Mouse (Mus musculus) intestine, embryonic 14.5 days (tissue): ENCODE measurements around the gene Sgpp1. TPM values are rescaled to one million over a fixed set of nuclear protein-coding genes. Genes with fewer than 3 reads are reported as not detected.

Source experiments
- ATAC-seq: fragments of 200-750 bp; cut with Nextera tagmentation; replicated peaks from 2 replicates; pipeline ENCODE4 v1.8.0; 2017; ENCODE audit warnings: low read depth, moderate number of reproducible peaks, moderate TSS enrichment, moderate library complexity; ENCODE audit not compliant: low FRiP score, low TSS enrichment
- DNase-seq: peaks from one replicate; pipeline ENCODE4 v3.0.0-alpha.2; 2018; ENCODE audit warnings: low spot score
- H3K27ac ChIP-seq: fragments of 300-500 bp; sonication (generic); 2 replicates; pipeline ENCODE4 v1.5.1; 2014; ENCODE audit warnings: low read depth, mild to moderate bottlenecking, control low read depth
- H3K27me3 ChIP-seq: fragments of 300-500 bp; sonication (generic); replicated peaks from 2 replicates; pipeline ENCODE4 v1.6.1; 2014; ENCODE audit warnings: low read length, control low read depth; ENCODE audit not compliant: control insufficient read depth, insufficient read depth
- H3K36me3 ChIP-seq: fragments of 300-500 bp; sonication (generic); 2 replicates; pipeline ENCODE4 v1.6.1; 2014; ENCODE audit warnings: low read length, control low read depth; ENCODE audit not compliant: control insufficient read depth, insufficient read depth
- H3K4me1 ChIP-seq: fragments of 300-500 bp; sonication (generic); replicated peaks from 2 replicates; pipeline ENCODE4 v1.6.1; 2014; ENCODE audit warnings: low read length, control low read depth, mixed read lengths; ENCODE audit not compliant: control insufficient read depth, insufficient read depth
- H3K4me2 ChIP-seq: fragments of 300-500 bp; sonication (generic); 2 replicates; pipeline ENCODE4 v1.6.1; 2014; ENCODE audit warnings: low read length
- H3K4me3 ChIP-seq: fragments of 300-500 bp; sonication (generic); 2 replicates; pipeline ENCODE4 v1.5.1; 2014; ENCODE audit warnings: low read depth, low read length, control low read depth, mixed read lengths
- H3K9ac ChIP-seq: fragments of 300-500 bp; sonication (generic); 2 replicates; pipeline ENCODE4 v1.6.1; 2014; ENCODE audit warnings: mild to moderate bottlenecking, low read length
- H3K9me3 ChIP-seq: fragments of 300-500 bp; sonication (generic); 2 replicates; pipeline ENCODE4 v1.6.1; 2016; ENCODE audit warnings: low read length, control low read depth; ENCODE audit not compliant: control insufficient read depth
- WGBS: fragments of 180-500 bp; shearing (Covaris S2); extraction: QIAGEN DNeasy Blood & Tissue Kit; methylation state at CpG from one replicate; pipeline ENCODE4 v1.1.7; 2014; 5-methylcytosine and 5-hydroxymethylcytosine counted together
- polyA plus RNA-seq: library from polyadenylated mRNA; unstranded; fragments of >200 nt; fragmentation: Nextera tagmentation; extraction: Ambion mirVana; gene quantifications from 2 replicates; pipeline ENCODE4 v1.2.1, GENCODE M21; 2014

Gene Sgpp1
- polyA plus RNA-seq, 1 experiment from 2014 or later: 15.4 TPM

- H3K9me3 ChIP-seq: no peaks in the 10 kb centered on the region
- no peak overlapping the region for H3K27ac ChIP-seq
- no peak overlapping the region for H3K4me3 ChIP-seq
- 51% methylated on average over 2 of the region's 2 CpGs for WGBS
- ATAC-seq (no peak), DNase-seq (no peak)
- no peaks in the 10 kb centered on the region for H3K36me3 ChIP-seq
- H3K4me2 ChIP-seq: no peak overlapping the region
- H3K27me3 ChIP-seq: no peaks in the 10 kb centered on the region
- no peaks in the 10 kb centered on the region; the same call in 1 of the 2 replicates for H3K4me1 ChIP-seq
- H3K9ac ChIP-seq: no peak overlapping the region
Observed at GRCm38 (mm10) chr12:75739611-75740010, 4.1 kb upstream of the Sgpp1 start.

DNA sequence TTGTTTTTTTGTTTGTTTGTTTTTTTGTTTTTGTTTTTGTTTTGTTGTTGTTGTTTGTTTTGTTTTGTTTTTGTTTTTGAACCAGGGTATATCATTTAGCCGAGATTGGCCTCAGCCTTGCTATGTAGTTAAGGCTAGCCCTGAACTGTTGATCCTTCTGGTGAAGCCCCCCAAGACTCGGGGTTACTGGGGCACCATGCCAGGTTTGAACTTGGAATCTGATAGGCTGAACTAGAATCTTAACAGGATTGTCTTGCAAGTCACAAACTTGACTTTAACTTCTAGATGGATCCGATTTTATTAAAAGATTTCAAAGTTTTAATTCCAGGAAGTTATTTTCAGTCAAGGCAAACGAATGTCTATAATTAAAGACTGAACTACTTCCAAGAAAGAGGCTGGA, 767 bp upstream of the Sgpp1 start:
- Histone ChIP-seq H3K4me1 (peaks cover 3% of the 10 kb centered on the region; the same call in 1 of the 2 replicates), H3K4me2 (peak overlapping the region; percentile 97; the same call in 1 of the 2 replicates), H3K9ac (no peak overlapping the region), H3K36me3 (no peaks in the 10 kb centered on the region), H3K9me3 (no peaks in the 10 kb centered on the region), H3K27me3 (no peaks in the 10 kb centered on the region), H3K4me3 (no peak overlapping the region), H3K27ac (no peak overlapping the region)
- ATAC-seq (no peak), DNase-seq (no peak)
- 78% methylated on average over 4 of the region's 4 CpGs for WGBS

DNA sequence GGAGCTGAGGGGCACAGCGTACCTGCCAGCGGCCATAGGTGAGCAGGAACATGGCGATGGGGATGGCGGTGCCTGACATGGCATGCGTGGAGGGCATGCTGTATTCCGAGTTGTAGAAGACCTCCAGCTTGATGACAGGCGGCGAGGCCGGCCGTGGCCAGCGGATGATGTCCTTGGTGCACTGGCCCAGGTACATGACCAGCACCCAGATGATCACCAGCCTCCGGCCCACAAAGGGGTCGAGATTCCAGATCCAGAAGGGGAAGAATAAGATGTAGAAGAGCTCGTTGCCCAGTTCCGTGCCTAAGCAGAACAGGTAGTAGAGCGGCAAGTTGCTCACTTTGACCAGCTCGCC, 661 bp downstream of the Sgpp1 start:
- DNase-seq: peak; percentile 84
- Histone ChIP-seq H3K36me3 (no peaks in the 10 kb centered on the region), H3K27me3 (no peaks in the 10 kb centered on the region), H3K4me3 (peak overlapping the region; percentile 56), H3K27ac (0 out of 2 replicates have a peak overlapping the region, but pooled peaks have one; percentile 51), H3K4me2 (peak overlapping the region; percentile 97), H3K4me1 (peaks cover 3% of the 10 kb centered on the region; the same call in 1 of the 2 replicates), H3K9me3 (no peaks in the 10 kb centered on the region), H3K9ac (peak overlapping the region; percentile 78)
- WGBS: 1% methylated on average over 17 of the region's 17 CpGs
- peak; percentile 46 for ATAC-seq

DNA sequence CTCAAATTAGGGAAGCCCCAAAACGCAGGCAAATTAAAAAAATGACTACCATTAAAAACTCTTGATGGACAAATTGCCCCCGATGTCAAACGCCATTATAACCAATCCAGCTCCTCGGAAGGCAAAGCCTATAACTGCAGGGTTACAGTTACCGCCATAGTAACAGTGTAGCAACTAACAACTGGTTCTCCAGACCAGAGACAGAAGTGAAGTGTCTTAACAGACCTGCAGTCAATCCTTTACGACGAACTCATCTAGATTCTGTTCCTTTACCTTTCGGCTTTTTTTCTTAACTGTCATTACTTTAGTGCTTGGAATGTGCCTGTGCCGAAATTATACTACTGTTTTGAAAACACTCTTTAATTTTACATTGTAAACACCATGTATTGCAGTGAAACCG, 1.4 kb downstream of the Sgpp1 start:
- Histone ChIP-seq H3K4me3 (peak overlapping the region; percentile 56), H3K36me3 (no peaks in the 10 kb centered on the region), H3K27ac (no peak overlapping the region), H3K9ac (peak overlapping the region; percentile 78), H3K4me1 (peaks cover 3% of the 10 kb centered on the region; the same call in 1 of the 2 replicates), H3K9me3 (no peaks in the 10 kb centered on the region), H3K27me3 (no peaks in the 10 kb centered on the region), H3K4me2 (peak overlapping the region; percentile 97)
- peak; percentile 60 for DNase-seq
- WGBS: 24% methylated on average over 10 of the region's 10 CpGs
- no peak for ATAC-seq

- DNase-seq: no peak
- 35% methylated on average over 7 of the region's 7 CpGs for WGBS
- Histone ChIP-seq H3K4me3 (peak overlapping the region; percentile 56), H3K27me3 (no peaks in the 10 kb centered on the region), H3K36me3 (no peaks in the 10 kb centered on the region; the same call in 1 of the 2 replicates), H3K9ac (no peak overlapping the region), H3K4me2 (peak overlapping the region; percentile 97), H3K9me3 (0 out of 2 replicates have a peak, but pooled peaks cover under 1% of the 10 kb centered on the region), H3K4me1 (peaks cover 3% of the 10 kb centered on the region; the same call in 1 of the 2 replicates), H3K27ac (no peak overlapping the region)
- no peak for ATAC-seq
Observed at GRCm38 (mm10) chr12:75733331-75734070, 2.0 kb downstream of the Sgpp1 start.

DNA sequence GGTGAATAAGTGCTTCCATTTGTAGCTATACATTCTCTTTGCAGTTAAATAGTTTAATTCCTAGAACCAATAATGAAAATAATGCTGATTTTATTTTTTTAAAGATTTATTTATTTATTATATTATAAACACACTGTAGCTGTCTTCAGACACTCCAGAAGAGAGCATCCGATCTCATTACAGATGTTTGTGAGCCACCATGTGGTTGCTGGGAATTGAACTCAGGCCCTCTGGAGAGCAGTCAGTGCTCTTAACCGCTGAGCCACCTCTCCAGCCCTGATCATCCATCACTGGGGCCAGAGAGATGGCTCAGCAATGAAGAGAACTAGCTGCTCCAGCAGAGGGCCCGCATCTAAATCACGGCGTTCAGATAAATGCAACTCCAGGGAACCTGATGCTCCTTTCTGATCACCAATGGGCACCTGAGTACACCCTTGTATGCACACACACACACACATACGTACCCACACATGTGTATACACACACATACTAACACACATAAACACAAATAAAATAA, 3.5 kb downstream of the Sgpp1 start:
- Histone ChIP-seq H3K9ac (no peak overlapping the region), H3K4me2 (no peak overlapping the region), H3K27ac (no peak overlapping the region), H3K9me3 (0 out of 2 replicates have a peak, but pooled peaks cover 4% of the 10 kb centered on the region), H3K4me3 (no peak overlapping the region), H3K4me1 (peaks cover 3% of the 10 kb centered on the region; the same call in 1 of the 2 replicates), H3K27me3 (no peaks in the 10 kb centered on the region), H3K36me3 (no peaks in the 10 kb centered on the region; the same call in 1 of the 2 replicates)
- WGBS: 64% methylated on average over 6 of the region's 6 CpGs
- no peak for ATAC-seq
- DNase-seq: no peak

DNA sequence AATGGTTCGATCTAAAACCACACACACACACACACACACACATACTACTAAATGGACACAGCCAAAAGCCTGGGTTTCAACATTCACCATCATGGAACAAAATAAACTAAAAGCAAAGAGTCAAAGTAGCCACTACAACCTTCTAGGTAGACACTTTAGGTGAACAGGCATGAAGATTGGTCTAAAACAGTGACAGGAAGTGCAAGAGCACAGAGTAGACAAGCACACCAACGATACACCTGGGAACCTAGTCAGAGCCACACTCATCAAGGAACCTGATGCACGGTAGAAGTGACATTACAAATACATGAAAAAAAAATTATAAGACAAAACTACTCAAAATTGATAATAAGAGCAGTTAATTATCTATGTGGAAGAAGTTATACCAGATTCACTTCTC, 4.0 kb downstream of the Sgpp1 start:
- Histone ChIP-seq H3K9ac (no peak overlapping the region), H3K4me2 (no peak overlapping the region), H3K4me1 (peaks cover 3% of the 10 kb centered on the region; the same call in 1 of the 2 replicates), H3K9me3 (0 out of 2 replicates have a peak, but pooled peaks cover 4% of the 10 kb centered on the region), H3K27me3 (no peaks in the 10 kb centered on the region), H3K36me3 (no peaks in the 10 kb centered on the region; the same call in 1 of the 2 replicates), H3K4me3 (no peak overlapping the region), H3K27ac (no peak overlapping the region)
- ATAC-seq (no peak), DNase-seq (no peak)
- WGBS: 93% methylated on average over 3 of the region's 3 CpGs

DNA sequence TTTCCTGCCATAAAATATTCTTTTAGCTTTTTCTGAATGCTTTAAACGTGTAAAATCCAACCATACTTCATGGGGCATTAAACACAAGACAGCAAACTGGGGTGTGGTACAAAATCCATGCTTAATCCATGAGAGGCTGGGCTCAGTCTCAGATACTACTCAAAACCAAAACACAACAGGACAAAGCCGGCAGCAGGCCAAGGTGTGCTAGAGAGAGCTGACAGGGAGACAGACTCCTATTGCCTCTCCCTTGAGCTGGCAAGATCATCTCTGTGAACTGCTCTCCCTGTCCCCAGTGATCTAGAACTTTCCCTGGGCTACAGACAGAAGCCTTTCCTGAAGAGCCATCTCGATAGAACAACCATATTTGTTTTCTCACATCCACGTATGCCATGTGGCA, 5.1 kb downstream of the Sgpp1 start:
- Histone ChIP-seq H3K27ac (no peak overlapping the region), H3K4me2 (no peak overlapping the region), H3K9me3 (0 out of 2 replicates have a peak, but pooled peaks cover 4% of the 10 kb centered on the region), H3K9ac (no peak overlapping the region), H3K4me3 (no peak overlapping the region), H3K4me1 (peaks cover 3% of the 10 kb centered on the region; the same call in 1 of the 2 replicates), H3K36me3 (no peaks in the 10 kb centered on the region; the same call in 1 of the 2 replicates), H3K27me3 (no peaks in the 10 kb centered on the region)
- ATAC-seq (no peak), DNase-seq (no peak)
- 77% methylated on average over 4 of the region's 4 CpGs for WGBS
